Mouse (Mus musculus) midbrain, embryonic 16.5 days (tissue): Measurements from ENCODE around the gene Pnpla6. TPM values are rescaled to one million over a fixed set of nuclear protein-coding genes. Genes with fewer than 3 reads are reported as not detected.
A peak's percentile ranks its signal among the peaks of the same experiment; 100 is the strongest.
"Not testable (repeated sequence)": the region's sequence is repeated elsewhere in the genome, so short reads cannot be mapped to it uniquely, and the experiment has no call there.

Experiments
- ATAC-seq: fragments of 200-750 bp; cut with Nextera tagmentation; 2 replicates; pipeline ENCODE4 v1.8.0; 2017; ENCODE audit warnings: moderate TSS enrichment
- H3K27ac ChIP-seq: fragments of 300-500 bp; sonication (generic); 2 replicates; pipeline ENCODE4 v1.5.1; 2014; ENCODE audit warnings: mild to moderate bottlenecking, low read length, mixed read lengths
- H3K27me3 ChIP-seq: fragments of 300-500 bp; sonication (generic); 2 replicates; pipeline ENCODE4 v1.6.1; 2014; ENCODE audit warnings: low read depth, low read length, mixed read lengths; ENCODE audit not compliant: control insufficient read depth, insufficient read depth
- H3K36me3 ChIP-seq: fragments of 300-500 bp; sonication (generic); 2 replicates; pipeline ENCODE4 v1.6.1; 2014; ENCODE audit warnings: mild to moderate bottlenecking, low read length, moderate library complexity, mixed read lengths; ENCODE audit not compliant: control insufficient read depth, insufficient read depth
- H3K4me1 ChIP-seq: fragments of 300-500 bp; sonication (generic); 2 replicates; pipeline ENCODE4 v1.6.1; 2014; ENCODE audit warnings: mild to moderate bottlenecking, low read length, mixed read lengths; ENCODE audit not compliant: control insufficient read depth, insufficient read depth
- H3K4me2 ChIP-seq: fragments of 300-500 bp; sonication (generic); 2 replicates; pipeline ENCODE4 v1.6.1; 2014; ENCODE audit warnings: mild to moderate bottlenecking, low read length, mixed read lengths
- H3K4me3 ChIP-seq: fragments of 300-500 bp; sonication (generic); 2 replicates; pipeline ENCODE4 v1.5.1; 2014; ENCODE audit warnings: low read depth, mild to moderate bottlenecking, low read length, moderate library complexity, mixed read lengths
- H3K9ac ChIP-seq: fragments of 300-500 bp; sonication (generic); 2 replicates; pipeline ENCODE4 v1.6.1; 2014; ENCODE audit warnings: low read depth, low read length, mixed read lengths
- H3K9me3 ChIP-seq: fragments of 300-500 bp; sonication (generic); replicated peaks from 2 replicates; pipeline ENCODE4 v1.6.1; 2014; ENCODE audit warnings: mild to moderate bottlenecking, low read length, mixed read lengths; ENCODE audit not compliant: control insufficient read depth, poor library complexity, severe bottlenecking
- WGBS: fragments of 180-500 bp; shearing (Covaris S2); extraction: QIAGEN DNeasy Blood & Tissue Kit; methylation state at CpG from one replicate; pipeline ENCODE4 v1.1.7; 2014; 5-methylcytosine and 5-hydroxymethylcytosine counted together
- polyA plus RNA-seq: library from polyadenylated mRNA; unstranded; fragments of >200 nt; fragmentation: Nextera tagmentation; extraction: Ambion mirVana; gene quantifications from 2 replicates; pipeline ENCODE4 v1.2.1, GENCODE M21; 2015

Pnpla6 gene
- polyA plus RNA-seq, 1 experiment from 2014 or later: 43.6 TPM

GRCm38 (mm10) chr8:3581961-3582360, 66.8 kb downstream of the Pnpla6 start:
- H3K9ac ChIP-seq, H3K4me3 ChIP-seq, H3K36me3 ChIP-seq, H3K27ac ChIP-seq, ATAC-seq, H3K4me1 ChIP-seq, H3K27me3 ChIP-seq, H3K4me2 ChIP-seq, H3K9me3 ChIP-seq: not testable (repeated sequence)
- 77% methylated on average over 1 of the region's 3 CpGs for WGBS

DNA sequence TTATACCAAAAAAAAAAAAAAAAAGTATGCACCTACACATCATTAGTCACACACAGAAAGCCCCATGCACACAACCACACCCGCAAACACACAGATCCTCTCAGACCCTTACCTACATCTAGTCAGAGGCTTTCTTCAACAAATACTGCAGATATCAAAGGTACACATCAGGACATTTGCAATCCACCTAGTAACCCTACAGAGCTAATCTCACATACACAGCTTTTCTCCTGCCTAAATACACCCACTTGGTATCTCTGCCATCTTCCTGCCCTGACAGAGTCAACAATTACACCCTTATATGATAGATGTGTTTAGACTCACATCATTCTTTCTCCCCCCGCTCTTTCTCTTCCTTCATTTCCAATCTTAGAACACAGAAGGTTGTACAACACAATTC, 71.3 kb downstream of the Pnpla6 start:
- H3K9me3 ChIP-seq: no peaks in the 10 kb centered on the region
- no peak overlapping the region for H3K27ac ChIP-seq
- H3K27me3 ChIP-seq: no peaks in the 10 kb centered on the region
- no peak overlapping the region for H3K4me2 ChIP-seq
- H3K36me3 ChIP-seq: no peaks in the 10 kb centered on the region
- no peak overlapping the region for H3K9ac ChIP-seq
- 98% methylated on average over 2 of the region's 2 CpGs for whole genome bisulfite sequencing
- no peak overlapping the region for H3K4me3 ChIP-seq
- no peak for ATAC-seq
- no peaks in the 10 kb centered on the region; the same call in 1 of the 2 replicates for H3K4me1 ChIP-seq

DNA sequence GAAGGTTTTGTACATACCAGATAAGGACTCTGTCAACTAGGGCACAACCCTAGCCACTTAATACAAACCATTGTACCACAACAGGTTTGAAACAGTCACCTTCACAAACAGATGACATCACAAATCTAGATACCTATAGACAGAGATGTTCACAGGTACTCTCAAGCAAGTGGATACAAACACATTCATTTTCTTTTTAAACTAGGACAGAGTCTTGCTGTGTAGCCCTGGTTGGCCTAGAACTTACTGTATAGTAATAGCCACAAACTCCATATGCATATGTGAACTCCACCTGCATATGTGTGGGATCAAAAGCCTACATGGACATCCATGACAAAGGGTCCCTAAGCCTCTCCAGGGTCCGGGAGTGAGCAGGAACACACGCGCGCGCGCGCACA, 71.8 kb downstream of the Pnpla6 start, which contains the start of gene Camsap3:
TSS of gene Camsap3 (plus strand) at position 301 of the 398 bp plus-strand sequence.
- WGBS: 0% methylated on average over 7 of the region's 7 CpGs
- H3K4me3 ChIP-seq: peak within 1 kb of the TSS; percentile 96
- peak; percentile 0; the same call in 1 of the 2 replicates for ATAC-seq
- H3K9ac ChIP-seq: peak within 1 kb of the TSS; percentile 95
- no peaks in the 10 kb centered on the region for H3K27me3 ChIP-seq
- H3K4me2 ChIP-seq: peak within 1 kb of the TSS; percentile 79
- H3K4me1 ChIP-seq: no peaks in the 10 kb centered on the region; the same call in 1 of the 2 replicates
- no peaks in the 10 kb centered on the region for H3K36me3 ChIP-seq
- H3K27ac ChIP-seq: peak within 1 kb of the TSS; percentile 91
- H3K9me3 ChIP-seq: no peaks in the 10 kb centered on the region

GRCm38 (mm10) chr8:3587391-3588257, 72.4 kb downstream of the Pnpla6 start:
- WGBS: under 1% methylated on average over 75 of the region's 77 CpGs
- ATAC-seq: peak; percentile 89

DNA sequence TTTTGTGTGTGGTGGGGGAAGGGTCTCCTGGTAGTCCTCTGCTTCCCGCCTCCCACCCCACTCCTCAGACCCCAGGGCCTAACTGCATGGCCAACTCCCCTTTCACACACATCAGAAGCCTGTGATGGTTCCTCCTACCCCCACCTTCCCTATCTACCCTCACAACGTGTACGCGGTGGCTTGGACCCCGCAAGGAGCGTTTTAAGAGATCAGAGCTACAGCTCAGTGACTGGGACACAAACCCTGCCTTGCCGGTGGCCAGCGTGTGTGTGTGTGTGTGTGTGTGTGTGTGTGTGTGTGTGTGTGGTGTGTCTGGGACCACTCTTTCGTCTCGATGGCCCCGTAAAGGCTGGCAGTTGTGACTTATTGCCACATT, 73.1 kb downstream of the Pnpla6 start:
- Histone ChIP-seq H3K9me3 (no peaks in the 10 kb centered on the region), H3K4me1 (no peaks in the 10 kb centered on the region; the same call in 1 of the 2 replicates), H3K27me3 (no peaks in the 10 kb centered on the region), H3K36me3 (no peaks in the 10 kb centered on the region), H3K4me3 (peak overlapping the region; percentile 96), H3K9ac (peak overlapping the region; percentile 95), H3K4me2 (peak overlapping the region; percentile 79), H3K27ac (peak overlapping the region; percentile 91)
- WGBS: 0% methylated on average over 11 of the region's 11 CpGs
- peak; percentile 79 for ATAC-seq

More at GRCm38 (mm10) chr8:3587391-3588257, 72.4 kb downstream of the Pnpla6 start:
- no peaks in the 10 kb centered on the region; the same call in 1 of the 2 replicates for H3K4me1 ChIP-seq
- peak overlapping the region; percentile 79 for H3K4me2 ChIP-seq
- no peaks in the 10 kb centered on the region for H3K9me3 ChIP-seq
- H3K4me3 ChIP-seq: peak overlapping the region; percentile 96
- H3K27ac ChIP-seq: peak overlapping the region; percentile 91
- H3K27me3 ChIP-seq: no peaks in the 10 kb centered on the region
- peak overlapping the region; percentile 95 for H3K9ac ChIP-seq
- no peaks in the 10 kb centered on the region for H3K36me3 ChIP-seq

DNA sequence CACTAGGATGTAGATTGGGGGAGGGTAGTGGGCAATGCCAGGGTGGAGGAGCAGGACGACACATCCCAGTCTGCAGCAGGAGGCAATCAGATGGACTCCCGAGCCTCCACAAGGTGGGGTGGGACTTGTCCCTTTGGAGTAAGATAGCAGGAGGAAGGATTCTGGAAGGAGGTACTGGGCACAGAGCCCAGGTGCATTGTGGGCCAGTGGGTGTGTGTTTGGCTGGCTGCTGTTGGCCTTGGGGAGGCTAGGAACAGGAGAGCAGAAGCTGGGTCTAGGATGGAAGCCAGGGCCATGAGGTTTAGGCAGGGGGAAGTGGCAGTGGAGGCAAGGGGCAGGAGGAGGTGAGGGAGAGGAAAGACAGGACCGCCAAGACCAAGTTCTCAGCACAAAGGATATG, 78.3 kb downstream of the Pnpla6 start:
- Histone ChIP-seq H3K9ac (no peak overlapping the region), H3K36me3 (peaks cover 5% of the 10 kb centered on the region), H3K27ac (no peak overlapping the region), H3K4me1 (no peaks in the 10 kb centered on the region), H3K27me3 (no peaks in the 10 kb centered on the region), H3K4me2 (no peak overlapping the region), H3K4me3 (no peak overlapping the region), H3K9me3 (no peaks in the 10 kb centered on the region)
- WGBS: 56% methylated on average over 3 of the region's 3 CpGs
- ATAC-seq: no peak

Other genes starting within 250 kb of the Pnpla6 start
- gene Insr, start 235.8 kb upstream of the Pnpla6 start, polyA plus RNA-seq: 48.6 and 54.1 TPM in 2 replicates
- gene A430078G23Rik, start 162.0 kb upstream of the Pnpla6 start, polyA plus RNA-seq: not detected in 2 replicates
- 12.0 and 12.1 TPM in 2 replicates for gene Arhgef18, start 122.4 kb upstream of the Pnpla6 start, polyA plus RNA-seq
- gene Pex11g, start 47.7 kb upstream of the Pnpla6 start, polyA plus RNA-seq: 4.5 and 5.0 TPM in 2 replicates
- 0.31 and 0.46 TPM in 2 replicates for gene Tex45, start 44.5 kb upstream of the Pnpla6 start, polyA plus RNA-seq
- 65.8 and 75.3 TPM in 2 replicates for gene Zfp358, start 22.2 kb upstream of the Pnpla6 start, polyA plus RNA-seq
- 121 and 129 TPM in 2 replicates for gene Mcoln1, start 14.9 kb upstream of the Pnpla6 start, polyA plus RNA-seq
- gene C330021F23Rik, start 52.6 kb downstream of the Pnpla6 start, polyA plus RNA-seq: 0.39 and 0.60 TPM in 2 replicates
- 45.1 and 48.7 TPM in 2 replicates for gene Camsap3, start 71.9 kb downstream of the Pnpla6 start, polyA plus RNA-seq
- gene Xab2, start 105.9 kb downstream of the Pnpla6 start, polyA plus RNA-seq: 51.8 and 52.4 TPM in 2 replicates
- gene Pet100, start 106.2 kb downstream of the Pnpla6 start, polyA plus RNA-seq: 63.5 and 68.0 TPM in 2 replicates
- gene Pcp2, start 110.2 kb downstream of the Pnpla6 start, polyA plus RNA-seq: 1.7 and 2.5 TPM in 2 replicates
- gene Stxbp2, start 115.6 kb downstream of the Pnpla6 start, polyA plus RNA-seq: 41.4 and 46.2 TPM in 2 replicates
- gene Retn, start 140.4 kb downstream of the Pnpla6 start, polyA plus RNA-seq: 0.33 and 1.0 TPM in 2 replicates
- gene Mcemp1, start 150.4 kb downstream of the Pnpla6 start, polyA plus RNA-seq: 0.19 and 0.24 TPM in 2 replicates
- gene Fcor, start 157.0 kb downstream of the Pnpla6 start, polyA plus RNA-seq: 16.8 and 20.9 TPM in 2 replicates
- 71.6 and 72.5 TPM in 2 replicates for gene Trappc5, start 160.9 kb downstream of the Pnpla6 start, polyA plus RNA-seq
- gene Fcer2a, start 178.8 kb downstream of the Pnpla6 start, polyA plus RNA-seq: 0.57 and 0.63 TPM in 2 replicates
- not detected in 2 replicates for gene Clec4g, start 205.3 kb downstream of the Pnpla6 start, polyA plus RNA-seq
- gene Cd209a, start 233.6 kb downstream of the Pnpla6 start, polyA plus RNA-seq: not detected in 2 replicates